Mouse (Mus musculus): ENCODE measurements at regions not wholly inside any gene's neighbourhood (a gene's known extent, or its start where the extent isn't known, plus 50 kb on each side); places are given as distances from the start of the nearest gene placed in this dataset.

- no peak for DNase-seq (ENCODE audit: low spot score in 2 of 2)
Observed at GRCm38 (mm10) chrX:10397257-10397656, 87.7 kb upstream of the Tspan7 start.

- peak; percentile 22 to 24 for DNase-seq (ENCODE audit: low spot score in 2 of 2)
Observed at GRCm38 (mm10) chrX:10411238-10411637, 73.7 kb upstream of the Tspan7 start.

GRCm38 (mm10) chrX:10422440-10422839 lies 62.5 kb upstream of the Tspan7 start:
- peak; percentile 18 to 22 for DNase-seq (ENCODE audit: low spot score in 2 of 2)
